Mouse (Mus musculus): ENCODE measurements around the gene Zfp27.
"Not testable (repeated sequence)": the region's sequence is repeated elsewhere in the genome, so short reads cannot be mapped to it uniquely, and the experiment has no call there.

The Zfp27 gene

DNA sequence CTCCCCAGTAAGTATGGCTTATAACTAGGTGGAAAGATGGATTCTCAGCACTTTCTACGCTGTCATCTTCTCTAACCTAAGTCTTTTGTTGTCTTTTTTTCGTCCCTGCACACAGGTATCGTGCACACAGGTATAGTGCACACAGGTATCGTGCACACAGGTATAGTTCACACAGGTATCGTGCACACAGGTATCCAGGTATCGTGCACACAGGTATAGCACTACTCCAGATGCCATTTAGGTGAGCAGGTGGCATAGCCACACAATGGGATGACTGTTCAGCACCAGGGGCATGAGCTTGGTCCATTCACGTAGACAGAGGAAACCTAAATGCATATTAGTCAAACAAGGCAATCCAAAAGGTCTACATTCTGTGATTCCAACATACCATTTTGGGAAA is 15.9 kb downstream of the Zfp27 start:
- DNase-seq (ENCODE audit: low spot score in 2 of 2), result no peak

DNA sequence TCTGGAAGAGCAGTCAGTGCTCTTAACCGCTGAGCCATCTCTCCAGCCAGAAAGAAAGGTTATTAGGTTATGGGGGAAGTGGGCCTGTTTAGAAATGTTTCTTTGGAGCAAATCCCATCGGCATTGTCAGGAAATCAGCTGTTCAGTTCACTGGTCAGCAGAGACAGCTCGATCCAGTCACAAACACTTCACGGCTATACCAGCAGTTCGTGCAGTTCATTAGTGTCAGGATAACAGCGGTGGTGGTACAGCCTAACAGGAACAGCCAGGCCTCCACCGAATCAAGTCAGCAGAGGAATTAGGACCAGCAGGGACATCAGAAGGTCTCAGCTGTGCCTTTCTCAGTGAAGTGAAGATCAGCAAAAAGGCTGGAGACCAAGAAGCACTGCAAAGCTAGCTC is 25.5 kb downstream of the Zfp27 start:
- DNase-seq (ENCODE audit: low spot score in 2 of 2), result no peak

- no peak for DNase-seq (ENCODE audit: low spot score in 2 of 2)
Observed at GRCm38 (mm10) chr7:29880056-29880455, 26.3 kb downstream of the Zfp27 start.

- not testable (repeated sequence) for DNase-seq (ENCODE audit: low spot score in 2 of 2)
Observed at GRCm38 (mm10) chr7:29877561-29877960, 28.8 kb downstream of the Zfp27 start.

- no peak for DNase-seq (ENCODE audit: low spot score in 2 of 2)
Observed at GRCm38 (mm10) chr7:29874256-29874655, 32.1 kb downstream of the Zfp27 start.

DNA sequence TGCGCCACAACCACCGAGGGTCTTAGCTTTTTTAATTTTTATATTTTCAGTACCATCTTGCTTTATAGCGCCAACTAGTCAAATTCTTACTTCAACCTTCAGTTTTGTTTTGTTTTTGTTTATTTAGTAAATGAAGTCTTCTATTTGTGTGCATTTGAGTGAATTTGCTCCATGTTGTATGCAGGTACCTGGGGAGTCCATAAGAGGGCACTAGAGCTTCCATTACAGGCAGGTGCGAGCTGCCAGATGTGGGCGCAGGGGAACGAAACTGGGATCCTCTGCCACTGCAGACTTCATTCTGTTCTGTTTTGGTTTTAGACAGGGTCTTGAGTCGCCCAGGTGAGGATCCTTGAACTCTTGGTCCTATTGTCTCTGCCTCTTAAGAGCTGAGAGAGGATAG is 44.7 kb downstream of the Zfp27 start:
- DNase-seq (ENCODE audit: low spot score in 2 of 2), result no peak

GRCm38 (mm10) chr7:29859532-29860517 is 46.5 kb downstream of the Zfp27 start, which contains the start of gene Zfp420:
Gene Zfp420, plus strand, starts transcription at chr7:29859979.
- DNase-seq (ENCODE audit: low spot score in 2 of 2), result peak; percentile 70 to 90

DNA sequence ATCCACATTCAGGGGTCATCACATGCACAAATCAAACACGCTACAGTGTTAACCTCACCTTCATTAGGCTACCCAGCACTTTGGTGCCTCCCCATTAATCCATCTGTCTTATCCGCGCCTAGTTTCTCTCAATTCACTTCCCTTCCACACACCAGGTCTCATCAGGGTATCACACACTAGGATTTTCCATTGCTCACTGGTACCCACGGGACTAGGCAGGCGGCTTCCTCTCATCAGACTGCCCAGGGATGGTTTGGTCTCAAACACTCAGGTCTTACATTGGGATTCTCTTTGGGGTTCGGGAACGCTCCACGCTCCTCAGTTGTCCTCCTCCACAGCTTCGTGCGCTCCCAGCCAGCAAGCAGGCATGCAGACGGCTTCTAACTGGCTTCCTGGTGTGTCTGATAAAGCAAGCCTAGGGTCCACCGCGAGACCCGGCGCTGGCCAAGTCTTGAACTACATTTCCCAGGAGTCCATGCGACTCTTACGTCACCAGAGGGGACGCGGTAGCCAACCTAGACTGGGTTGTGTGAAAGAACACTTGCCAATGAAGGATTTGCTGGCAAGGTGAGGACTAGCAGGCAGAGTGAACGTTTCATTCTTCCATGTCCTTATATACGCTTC is 53.0 kb downstream of the Zfp27 start, which contains the start of gene Zfp940:
Gene Zfp940 (minus strand): TSS at position 451 of the 624 bp plus-strand sequence.
- DNase-seq (ENCODE audit: low spot score in 2 of 2), result peak; percentile 77 to 80

GRCm38 (mm10) chr7:29852831-29853218 is 53.5 kb downstream of the Zfp27 start:
- DNase-seq (ENCODE audit: low spot score in 2 of 2), result no peak

DNA sequence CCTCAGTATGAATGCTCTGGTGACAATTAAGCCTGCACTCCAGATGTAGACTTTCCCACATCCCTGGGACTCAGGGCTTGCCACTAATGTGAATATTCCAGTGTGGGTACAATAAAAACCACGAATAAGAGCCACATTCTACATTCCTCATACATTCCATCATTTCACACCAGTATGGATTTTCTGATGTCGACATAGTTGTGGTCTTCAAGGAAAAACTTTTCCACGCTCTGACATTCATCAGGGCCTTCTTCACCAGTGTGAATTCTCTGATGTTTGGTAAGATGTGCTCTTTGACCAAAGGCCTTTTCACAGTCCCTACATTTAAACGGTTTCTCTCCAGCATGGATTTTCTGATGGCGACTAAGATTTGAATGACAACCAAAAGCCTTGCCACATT is 61.8 kb downstream of the Zfp27 start:
- no peak for DNase-seq (ENCODE audit: low spot score in 2 of 2)

Measured in urinary bladder, postnatal 36 days (tissue).